Mouse (Mus musculus) activated CD4-positive, CD25-positive, alpha-beta regulatory T cell, adult 9 weeks (primary cell): ENCODE measurements around the gene Npy1r. TPM values are rescaled to one million over a fixed set of nuclear protein-coding genes. Genes with fewer than 3 reads are reported as not detected.

ENCODE experiments used
- polyA plus RNA-seq: library from polyadenylated mRNA; unstranded; fragments of 100-300 nt; shearing (Covaris generic); gene quantifications from one replicate; pipeline ENCODE4 v1.2.1, GENCODE M21; 2017

Npy1r gene
- polyA plus RNA-seq, result not detected

GRCm38 (mm10) chr8:66696970-66697843 is at the start of gene Npy1r:
Gene Npy1r, plus strand, starts transcription at chr8:66697192.

GRCm38 (mm10) chr8:66687511-66688329 is 9.3 kb upstream of the Npy1r start, which contains the start of gene Npy5r:
Gene Npy5r, minus strand, starts transcription at chr8:66688128.

Other genes starting within 250 kb of the Npy1r start
- 10.6 TPM for gene Tma16, start 210.7 kb upstream of the Npy1r start, polyA plus RNA-seq
- gene Tktl2, start 185.4 kb upstream of the Npy1r start, polyA plus RNA-seq, result not detected
- not detected for gene Npy5r, start 9.1 kb upstream of the Npy1r start, polyA plus RNA-seq
- gene Naf1, start 163.0 kb downstream of the Npy1r start, polyA plus RNA-seq, result 0.42 TPM